Mouse (Mus musculus) midbrain, embryonic 11.5 days (tissue): Measurements from ENCODE around the gene Crybg3. TPM values are rescaled to one million over a fixed set of nuclear protein-coding genes. Genes with fewer than 3 reads are reported as not detected.

Experiments used
- ATAC-seq: fragments of 200-750 bp; cut with Nextera tagmentation; 2 replicates; pipeline ENCODE4 v1.8.0; 2017; ENCODE audit warnings: moderate TSS enrichment, moderate library complexity; ENCODE audit not compliant: low FRiP score
- DNase-seq: peaks from one replicate; pipeline ENCODE4 v3.0.0; 2015; ENCODE audit warnings: low spot score; ENCODE audit errors: missing footprints
- H3K27ac ChIP-seq: fragments of 300-500 bp; sonication (generic); 2 replicates; pipeline ENCODE4 v1.5.1; 2014; ENCODE audit warnings: low read depth, low read length
- H3K27me3 ChIP-seq: fragments of 300-500 bp; sonication (generic); 2 replicates; pipeline ENCODE4 v1.6.1; 2014; ENCODE audit warnings: mild to moderate bottlenecking, low read length, moderate library complexity, mixed read lengths; ENCODE audit not compliant: control insufficient read depth, insufficient read depth
- H3K36me3 ChIP-seq: fragments of 300-500 bp; sonication (generic); 2 replicates; pipeline ENCODE4 v1.6.1; 2014; ENCODE audit warnings: mild to moderate bottlenecking, low read length, moderate library complexity, mixed read lengths; ENCODE audit not compliant: control insufficient read depth, insufficient read depth
- H3K4me1 ChIP-seq: fragments of 300-500 bp; sonication (generic); 2 replicates; pipeline ENCODE4 v1.6.1; 2014; ENCODE audit warnings: low read length; ENCODE audit not compliant: control insufficient read depth, insufficient read depth
- H3K4me2 ChIP-seq: fragments of 300-500 bp; sonication (generic); 2 replicates; pipeline ENCODE4 v1.6.1; 2014; ENCODE audit warnings: mild to moderate bottlenecking, moderate library complexity
- H3K4me3 ChIP-seq: fragments of 300-500 bp; sonication (generic); 2 replicates; pipeline ENCODE4 v1.5.1; 2014; ENCODE audit warnings: low read depth, low read length
- H3K9ac ChIP-seq: fragments of 300-500 bp; sonication (generic); 2 replicates; pipeline ENCODE4 v1.6.1; 2014; ENCODE audit warnings: low read length
- H3K9me3 ChIP-seq: fragments of 300-500 bp; sonication (generic); 2 replicates; pipeline ENCODE4 v1.6.1; 2016; ENCODE audit warnings: low read length; ENCODE audit not compliant: control insufficient read depth
- WGBS: fragments of 180-500 bp; shearing (Covaris S2); extraction: QIAGEN DNeasy Blood & Tissue Kit; methylation state at CpG from one replicate; pipeline ENCODE4 v1.1.7; 2014; 5-methylcytosine and 5-hydroxymethylcytosine counted together
- polyA plus RNA-seq: library from polyadenylated mRNA; unstranded; fragments of >200 nt; fragmentation: Nextera tagmentation; extraction: Ambion mirVana; gene quantifications from 2 replicates; pipeline ENCODE4 v1.2.1, GENCODE M21; 2014

Gene Crybg3
- polyA plus RNA-seq, 1 experiment from 2014 or later, result 6.5 TPM

GRCm38 (mm10) chr16:59604078-59604781 is 3.5 kb upstream of the Crybg3 start:
- Histone ChIP-seq H3K4me2 (peak overlapping the region; percentile 21), H3K9me3 (no peaks in the 10 kb centered on the region), H3K4me3 (no peak overlapping the region), H3K9ac (no peak overlapping the region), H3K27ac (peak overlapping the region; percentile 59; the same call in 1 of the 2 replicates), H3K36me3 (no peaks in the 10 kb centered on the region), H3K4me1 (no peaks in the 10 kb centered on the region; the same call in 1 of the 2 replicates), H3K27me3 (0 out of 2 replicates have a peak, but pooled peaks cover 2% of the 10 kb centered on the region)
- peak; percentile 71 for ATAC-seq
- peak; percentile 90 for DNase-seq
- 47% methylated on average over 15 of the region's 15 CpGs for WGBS

GRCm38 (mm10) chr16:59599411-59600265 is 1.1 kb downstream of the Crybg3 start:
- H3K9ac ChIP-seq, result peak overlapping the region; percentile 58
- no peaks in the 10 kb centered on the region; the same call in 1 of the 2 replicates for H3K4me1 ChIP-seq
- DNase-seq (peak; percentile 94), ATAC-seq (no peak)
- WGBS, result 17% methylated on average over 17 of the region's 17 CpGs
- no peaks in the 10 kb centered on the region for H3K9me3 ChIP-seq
- 0 out of 2 replicates have a peak, but pooled peaks cover 2% of the 10 kb centered on the region for H3K27me3 ChIP-seq
- H3K27ac ChIP-seq, result no peak overlapping the region
- peak overlapping the region; percentile 67 for H3K4me2 ChIP-seq
- peak overlapping the region; percentile 55 for H3K4me3 ChIP-seq
- H3K36me3 ChIP-seq, result no peaks in the 10 kb centered on the region

- no peak for ATAC-seq
- Histone ChIP-seq H3K9ac (no peak overlapping the region; the same call in 1 of the 2 replicates), H3K27me3 (0 out of 2 replicates have a peak, but pooled peaks cover 2% of the 10 kb centered on the region), H3K4me2 (peak overlapping the region; percentile 67), H3K36me3 (no peaks in the 10 kb centered on the region), H3K9me3 (no peaks in the 10 kb centered on the region), H3K4me1 (no peaks in the 10 kb centered on the region; the same call in 1 of the 2 replicates), H3K4me3 (peak overlapping the region; percentile 55; the same call in 1 of the 2 replicates), H3K27ac (no peak overlapping the region)
- WGBS, result 8% methylated on average over 4 of the region's 4 CpGs
- peak; percentile 75 for DNase-seq
Observed at GRCm38 (mm10) chr16:59598997-59599396, 1.8 kb downstream of the Crybg3 start.

GRCm38 (mm10) chr16:59597256-59597655 is 3.5 kb downstream of the Crybg3 start:
- ATAC-seq, result no peak
- Histone ChIP-seq H3K9me3 (no peaks in the 10 kb centered on the region), H3K27ac (no peak overlapping the region), H3K4me1 (no peaks in the 10 kb centered on the region; the same call in 1 of the 2 replicates), H3K27me3 (0 out of 2 replicates have a peak, but pooled peaks cover 2% of the 10 kb centered on the region), H3K36me3 (no peaks in the 10 kb centered on the region), H3K4me3 (no peak overlapping the region), H3K4me2 (no peak overlapping the region), H3K9ac (no peak overlapping the region)
- 93% methylated on average over 6 of the region's 6 CpGs for WGBS
- DNase-seq, result no peak

- Histone ChIP-seq H3K27me3 (no peaks in the 10 kb centered on the region), H3K4me1 (no peaks in the 10 kb centered on the region; the same call in 1 of the 2 replicates), H3K9ac (no peak overlapping the region), H3K4me2 (no peak overlapping the region), H3K9me3 (no peaks in the 10 kb centered on the region), H3K36me3 (no peaks in the 10 kb centered on the region), H3K27ac (no peak overlapping the region), H3K4me3 (no peak overlapping the region)
- ATAC-seq, result no peak
- WGBS, result 93% methylated on average over 3 of the region's 3 CpGs
- DNase-seq, result no peak
Observed at GRCm38 (mm10) chr16:59594714-59595113, 6.1 kb downstream of the Crybg3 start.

GRCm38 (mm10) chr16:59590790-59591189 is 10.0 kb downstream of the Crybg3 start:
- H3K9ac ChIP-seq, result no peak overlapping the region
- no peaks in the 10 kb centered on the region for H3K9me3 ChIP-seq
- H3K27me3 ChIP-seq, result no peaks in the 10 kb centered on the region
- no peak for ATAC-seq
- H3K4me3 ChIP-seq, result no peak overlapping the region
- no peaks in the 10 kb centered on the region for H3K36me3 ChIP-seq
- 83% methylated on average over 6 of the region's 6 CpGs for WGBS
- H3K4me2 ChIP-seq, result no peak overlapping the region
- no peak for DNase-seq
- no peak overlapping the region for H3K27ac ChIP-seq
- no peaks in the 10 kb centered on the region for H3K4me1 ChIP-seq

GRCm38 (mm10) chr16:59588351-59589025 is 12.3 kb downstream of the Crybg3 start:
- Histone ChIP-seq H3K9ac (no peak overlapping the region), H3K36me3 (no peaks in the 10 kb centered on the region), H3K27me3 (no peaks in the 10 kb centered on the region), H3K9me3 (no peaks in the 10 kb centered on the region), H3K4me1 (no peaks in the 10 kb centered on the region), H3K4me3 (no peak overlapping the region), H3K27ac (no peak overlapping the region), H3K4me2 (no peak overlapping the region)
- WGBS, result 92% methylated on average over 13 of the region's 13 CpGs
- DNase-seq (peak; percentile 68), ATAC-seq (no peak)

GRCm38 (mm10) chr16:59587816-59588215 is 13.0 kb downstream of the Crybg3 start:
- DNase-seq, result peak; percentile 51
- Histone ChIP-seq H3K36me3 (no peaks in the 10 kb centered on the region), H3K4me2 (no peak overlapping the region), H3K9ac (no peak overlapping the region), H3K4me1 (no peaks in the 10 kb centered on the region), H3K27ac (no peak overlapping the region), H3K27me3 (no peaks in the 10 kb centered on the region), H3K9me3 (no peaks in the 10 kb centered on the region), H3K4me3 (no peak overlapping the region)
- ATAC-seq, result no peak
- 91% methylated on average over 10 of the region's 10 CpGs for WGBS
